Mouse (Mus musculus) E14TG2a.4 (cell line): ENCODE results near the gene Ebna1bp2.

ENCODE experiments used
- CTCF ChIP-seq: conservative IDR thresholded peaks from 2 replicates; pipeline ENCODE4 v1.5.1; 2014; ENCODE audit warnings: low read length
- POU5F1 ChIP-seq: IDR thresholded peaks from 2 replicates; pipeline ENCODE4 v1.6.1; 2014; ENCODE audit warnings: low read length, borderline replicate concordance

- TF ChIP-seq CTCF (peak; percentile 82), POU5F1 (no peak)
These were observed 44.5 kb upstream of the Ebna1bp2 start for GRCm38 (mm10) chr4:118576097-118576496.
